8 mouse cellular contexts compared by ENCODE assay signal in genomic region chr11:107547351-107548203, GRCm38 (mm10). TPM values are rescaled to one million over a fixed set of nuclear protein-coding genes. Genes with fewer than 3 reads are reported as not detected.
DNase-seq lines count a peak whose midpoint lies in the region; ATAC-seq and TF ChIP-seq lines count a peak whose summit lies in the region.

TSS of gene Helz (plus strand) at chr11:107547930.

- TF ChIP-seq CTCF in ES-Bruce4 (IDR thresholded peaks at IDR 0.05; ENCODE audit: low read depth, low read length): no peak
- TF ChIP-seq CTCF in liver, postnatal 0 days (IDR thresholded peaks at IDR 0.05; ENCODE audit: low read depth): no peak

- TF ChIP-seq EP300 in ES-Bruce4 (IDR thresholded peaks at IDR 0.05; ENCODE audit: insufficient read depth, low read depth, low read length): no peak
- TF ChIP-seq EP300 in liver, postnatal 0 days (IDR thresholded peaks at IDR 0.05; ENCODE audit: low read depth): no peak

- peaks cover 24% of the 10 kb centered on the region for H3K36me3 ChIP-seq in ES-Bruce4 (ENCODE audit: control insufficient read depth, insufficient read depth, low read length, poor library complexity, severe bottlenecking)
- H3K36me3 ChIP-seq in heart, embryonic 14.5 days (ENCODE audit: control insufficient read depth, insufficient read depth, low read length): peaks cover 32% of the 10 kb centered on the region
- H3K36me3 ChIP-seq in liver, postnatal 0 days (replicated peaks; ENCODE audit: insufficient read depth, low read length): peaks cover 9% of the 10 kb centered on the region
- H3K36me3 ChIP-seq in neural tube, embryonic 13.5 days: peaks cover 27% of the 10 kb centered on the region

- H3K4me2 ChIP-seq in heart, embryonic 14.5 days (ENCODE audit: low read length): peak within 1 kb of the TSS; percentile 100
- H3K4me2 ChIP-seq in liver, postnatal 0 days (ENCODE audit: low read depth, low read length): peak within 1 kb of the TSS; percentile 94
- H3K4me2 ChIP-seq in neural tube, embryonic 13.5 days: peak within 1 kb of the TSS; percentile 100

- no peak for TF ChIP-seq POLR2A in ES-Bruce4 (IDR thresholded peaks at IDR 0.05; ENCODE audit: insufficient read depth, low read length)

- H3K9ac ChIP-seq in ES-Bruce4 (ENCODE audit: low read depth, poor library complexity, severe bottlenecking): peak within 1 kb of the TSS; percentile 83
- peak within 1 kb of the TSS; percentile 97 for H3K9ac ChIP-seq in heart, embryonic 14.5 days (ENCODE audit: low read length)
- peak within 1 kb of the TSS; percentile 96 for H3K9ac ChIP-seq in liver, postnatal 0 days (replicated peaks)
- H3K9ac ChIP-seq in neural tube, embryonic 13.5 days: peak within 1 kb of the TSS; percentile 92

- H3K27ac ChIP-seq in ES-Bruce4 (ENCODE audit: insufficient read depth, low read length): peak within 1 kb of the TSS; percentile 97
- peak within 1 kb of the TSS; percentile 57 to 81 for H3K27ac ChIP-seq in heart, embryonic 14.5 days (replicated peaks in 1 of 2; ENCODE audit: control insufficient read depth in 1 of 2, insufficient read depth in 1 of 2, low read depth in 2 of 2, low read length in 2 of 2)
- peak within 1 kb of the TSS; percentile 86 for H3K27ac ChIP-seq in liver, postnatal 0 days (ENCODE audit: low read depth)
- H3K27ac ChIP-seq in neural tube, embryonic 13.5 days (replicated peaks): peak within 1 kb of the TSS; percentile 74

- under 1% methylated on average over 68 of the region's 70 CpGs for WGBS in heart, embryonic 14.5 days
- WGBS in liver, postnatal 0 days (ENCODE audit: insufficient replicate concordance): under 1% methylated on average over 55 of the region's 70 CpGs
- 1% methylated on average over 70 of the region's 70 CpGs for WGBS in neural tube, embryonic 13.5 days

- no peaks in the 10 kb centered on the region for H3K27me3 ChIP-seq in ES-Bruce4 (ENCODE audit: control insufficient read depth, insufficient read depth, low read length, poor library complexity, severe bottlenecking)
- H3K27me3 ChIP-seq in heart, embryonic 14.5 days (ENCODE audit: control insufficient read depth, insufficient read depth, low read length): no peaks in the 10 kb centered on the region
- peaks cover 5% of the 10 kb centered on the region; the same call in 1 of the 2 replicates for H3K27me3 ChIP-seq in liver, postnatal 0 days (ENCODE audit: insufficient read depth, low read length)
- H3K27me3 ChIP-seq in neural tube, embryonic 13.5 days: peaks cover 10% of the 10 kb centered on the region

- peak within 1 kb of the TSS; percentile 83 for H3K4me3 ChIP-seq in ES-Bruce4 (ENCODE audit: low read depth, low read length)
- peak within 1 kb of the TSS; percentile 96 to 99 for H3K4me3 ChIP-seq in heart, embryonic 14.5 days (ENCODE audit: control insufficient read depth in 1 of 2, insufficient read depth in 1 of 2, low read depth in 1 of 2, low read length in 2 of 2)
- peak within 1 kb of the TSS; percentile 93 for H3K4me3 ChIP-seq in liver, postnatal 0 days (ENCODE audit: low read depth, low read length)
- peak within 1 kb of the TSS; percentile 64 for H3K4me3 ChIP-seq in neural tube, embryonic 13.5 days

- no peaks in the 10 kb centered on the region for H3K4me1 ChIP-seq in ES-Bruce4 (ENCODE audit: control insufficient read depth, insufficient read depth, low read length)
- H3K4me1 ChIP-seq in heart, embryonic 14.5 days (ENCODE audit: control insufficient read depth in 2 of 2, insufficient read depth in 2 of 2, low read length in 2 of 2): peaks cover 4 to 30% of the 10 kb centered on the region in 2 experiments; a peak in 3 of 4 replicates
- H3K4me1 ChIP-seq in liver, postnatal 0 days (ENCODE audit: insufficient read depth): peaks cover 15% of the 10 kb centered on the region
- peaks cover 18% of the 10 kb centered on the region for H3K4me1 ChIP-seq in neural tube, embryonic 13.5 days (replicated peaks)

- H3K9me3 ChIP-seq in ES-Bruce4 (replicated peaks; ENCODE audit: control insufficient read depth, insufficient read depth, low read length, poor library complexity, severe bottlenecking): no peaks in the 10 kb centered on the region
- no peaks in the 10 kb centered on the region for H3K9me3 ChIP-seq in heart, embryonic 14.5 days (ENCODE audit: control insufficient read depth, low read length)
- no peaks in the 10 kb centered on the region for H3K9me3 ChIP-seq in liver, postnatal 0 days (ENCODE audit: low read length)
- no peaks in the 10 kb centered on the region for H3K9me3 ChIP-seq in neural tube, embryonic 13.5 days

- peak; percentile 63 for ATAC-seq in heart, embryonic 14.5 days (ENCODE audit: insufficient number of reproducible peaks, insufficient read depth, low FRiP score, low read depth)
- ATAC-seq in liver, postnatal 0 days: peak; percentile 83
- peak; percentile 86 for ATAC-seq in neural tube, embryonic 13.5 days (ENCODE audit: low read depth)

- peak; percentile 31 for DNase-seq in c-Kit-negative CD71-positive TER-119-positive erythroid progenitor cells, embryonic 14.5 days (ENCODE audit: low read depth, low spot score)
- DNase-seq in fibroblast of lung, adult 2 months (ENCODE audit: low read depth): peak; percentile 26
- peak; percentile 85 for DNase-seq in kidney, postnatal 14 days
- peak; percentile 85 for DNase-seq in liver, postnatal 0 days
- DNase-seq in telencephalon, adult 2 months (ENCODE audit: low read depth, low spot score): peak; percentile 67

RNA-seq across cellular contexts. Expression of gene Helz, which starts in this region (rescaled TPM):
- 75.1 and 75.2 TPM in 2 replicates for polyA plus RNA-seq in ES-Bruce4 (2011; ENCODE audit: insufficient read depth, insufficient read length, low read depth, missing spikeins)
- 17.5 and 18.7 TPM in 2 replicates for polyA plus RNA-seq in heart, embryonic 14.5 days (2014; fragmentation: Nextera tagmentation; extraction: Ambion mirVana)
- polyA plus RNA-seq in liver, postnatal 0 days (2015; fragmentation: Nextera tagmentation; extraction: Ambion mirVana): 3.1 and 3.3 TPM in 2 replicates
- 15.7 and 19.8 TPM in 2 replicates for polyA plus RNA-seq in neural tube, embryonic 13.5 days (2015; fragmentation: Nextera tagmentation; extraction: Ambion mirVana)

Comparison
In these comparisons a context has a peak if more than half of its experiments do, and no peak if none do; other contexts are left out.
1. Peak in every context shown above with its lines: DNase-seq, ATAC-seq, H3K4me3 ChIP-seq and H3K27ac ChIP-seq.
2. DNase-seq: peak in every context shown above with its lines; median percentile 85 in kidney, postnatal 14 days; 85 in liver, postnatal 0 days; 67 in telencephalon, adult 2 months; 31 in c-Kit-negative CD71-positive TER-119-positive erythroid progenitor cells, embryonic 14.5 days; 26 in fibroblast of lung, adult 2 months.